Mouse (Mus musculus): Measurements from ENCODE around the gene Drc3.

Gene Drc3

GRCm38 (mm10) chr11:60352559-60353411 lies at the start of gene Drc3, which contains the start of gene Tom1l2:
Gene Drc3, plus strand, starts transcription at chr11:60353329.
Gene Tom1l2, minus strand, starts transcription at chr11:60352905.
- DNase-seq (ENCODE audit: low read depth in 1 of 2, low spot score in 2 of 2), result peak; percentile 97 to 99

- no peak for DNase-seq (ENCODE audit: low read depth in 1 of 2, low spot score in 2 of 2)
Measured at GRCm38 (mm10) chr11:60303497-60303896, 49.6 kb upstream of the Drc3 start.

- no peak for DNase-seq (ENCODE audit: low read depth in 1 of 2, low spot score in 2 of 2)
Measured at GRCm38 (mm10) chr11:60305611-60306010, 47.5 kb upstream of the Drc3 start.

- no peak for DNase-seq (ENCODE audit: low read depth in 1 of 2, low spot score in 2 of 2)
Measured at GRCm38 (mm10) chr11:60306834-60307233, 46.3 kb upstream of the Drc3 start.

- no peak for DNase-seq (ENCODE audit: low read depth in 1 of 2, low spot score in 2 of 2)
Measured at GRCm38 (mm10) chr11:60307375-60307825, 45.7 kb upstream of the Drc3 start.

GRCm38 (mm10) chr11:60308061-60308460 lies 45.1 kb upstream of the Drc3 start:
- no peak for DNase-seq (ENCODE audit: low read depth in 1 of 2, low spot score in 2 of 2)

- DNase-seq (ENCODE audit: low read depth in 1 of 2, low spot score in 2 of 2), result no peak
Measured at GRCm38 (mm10) chr11:60308506-60309116, 44.5 kb upstream of the Drc3 start.

GRCm38 (mm10) chr11:60309875-60310274 lies 43.3 kb upstream of the Drc3 start:
- no peak for DNase-seq (ENCODE audit: low read depth in 1 of 2, low spot score in 2 of 2)

GRCm38 (mm10) chr11:60311025-60311854 lies 41.9 kb upstream of the Drc3 start:
- DNase-seq (ENCODE audit: low read depth in 1 of 2, low spot score in 2 of 2), result no peak

- no peak for DNase-seq (ENCODE audit: low read depth in 1 of 2, low spot score in 2 of 2)
Measured at GRCm38 (mm10) chr11:60316250-60316649, 36.9 kb upstream of the Drc3 start.

- DNase-seq (ENCODE audit: low read depth in 1 of 2, low spot score in 2 of 2), result no peak
Measured at GRCm38 (mm10) chr11:60316883-60317282, 36.2 kb upstream of the Drc3 start.

GRCm38 (mm10) chr11:60317376-60318102 lies 35.6 kb upstream of the Drc3 start:
- no peak for DNase-seq (ENCODE audit: low read depth in 1 of 2, low spot score in 2 of 2)

- no peak for DNase-seq (ENCODE audit: low read depth in 1 of 2, low spot score in 2 of 2)
Measured at GRCm38 (mm10) chr11:60318716-60319115, 34.4 kb upstream of the Drc3 start.

- DNase-seq (ENCODE audit: low read depth in 1 of 2, low spot score in 2 of 2), result no peak
Measured at GRCm38 (mm10) chr11:60319257-60320066, 33.7 kb upstream of the Drc3 start.

- no peak for DNase-seq (ENCODE audit: low read depth in 1 of 2, low spot score in 2 of 2)
Measured at GRCm38 (mm10) chr11:60320426-60321037, 32.6 kb upstream of the Drc3 start.

GRCm38 (mm10) chr11:60321438-60321837 lies 31.7 kb upstream of the Drc3 start:
- no peak for DNase-seq (ENCODE audit: low read depth in 1 of 2, low spot score in 2 of 2)

GRCm38 (mm10) chr11:60323731-60324130 lies 29.4 kb upstream of the Drc3 start:
- DNase-seq (ENCODE audit: low read depth in 1 of 2, low spot score in 2 of 2), result no peak

GRCm38 (mm10) chr11:60330551-60330950 lies 22.6 kb upstream of the Drc3 start:
- DNase-seq (ENCODE audit: low read depth in 1 of 2, low spot score in 2 of 2), result no peak

- DNase-seq (ENCODE audit: low read depth in 1 of 2, low spot score in 2 of 2), result no peak
Measured at GRCm38 (mm10) chr11:60333461-60333860, 19.7 kb upstream of the Drc3 start.

- DNase-seq (ENCODE audit: low read depth in 1 of 2, low spot score in 2 of 2), result no peak
Measured at GRCm38 (mm10) chr11:60334124-60334523, 19.0 kb upstream of the Drc3 start.
